ENCODE assay signal across 18 mouse cellular contexts in genomic region chr11:32352946-32353345, GRCm38 (mm10). TPM values are rescaled to one million over a fixed set of nuclear protein-coding genes. Genes with fewer than 3 reads are reported as not detected.
A peak's percentile ranks its signal among the peaks of the same experiment; 100 is the strongest.
DNase-seq lines count a peak whose midpoint lies in the region; ATAC-seq and TF ChIP-seq lines count a peak whose summit lies in the region.
"Had no signal": no experiment of that assay in that cellular context is flagged by ENCODE, and none has a peak within 500 bp of the region (broad histone marks: within the 10 kb centered on the region; RNA-seq: fewer than 3 reads in every experiment).

No protein-coding gene starts in this region.

- H3K36me3 ChIP-seq in heart, embryonic 13.5 days: peaks cover 18% of the 10 kb centered on the region
- peaks cover 13% of the 10 kb centered on the region for H3K36me3 ChIP-seq in stomach, embryonic 16.5 days (ENCODE audit: control insufficient read depth, insufficient read depth, low read length)
- H3K36me3 ChIP-seq in stomach, postnatal 0 days (ENCODE audit: control insufficient read depth, insufficient read depth, low read length): peaks cover 6% of the 10 kb centered on the region; the same call in 1 of the 2 replicates
- peaks cover 14% of the 10 kb centered on the region for H3K36me3 ChIP-seq in kidney, embryonic 14.5 days (ENCODE audit: control insufficient read depth, insufficient read depth, low read length)

- H3K4me3 ChIP-seq in heart, embryonic 13.5 days: no peak overlapping the region
- H3K4me3 ChIP-seq in stomach, embryonic 16.5 days (replicated peaks; ENCODE audit: low read length): no peak overlapping the region
- H3K4me3 ChIP-seq in stomach, postnatal 0 days (ENCODE audit: low read depth, low read length): no peak overlapping the region
- H3K4me3 ChIP-seq in kidney, embryonic 14.5 days (ENCODE audit: low read length): no peak overlapping the region
- H3K4me3 ChIP-seq: embryonic facial prominence, embryonic 12.5 days had no signal

- intact Hi-C loops in left cerebral cortex, postnatal 25 days (cut with DNase I): no loop called here
- intact Hi-C loops in left cerebral cortex, postnatal 10 days (cut with DNase I): no loop called here

- DNase-seq in heart, adult 11 months: no peak
- peak; percentile 48 to 87 for DNase-seq in left cerebral cortex, postnatal 25 days (ENCODE audit: low spot score in 2 of 2)
- no peak for DNase-seq in left cerebral cortex, postnatal 10 days (ENCODE audit: extremely low spot score in 1 of 2, low spot score in 2 of 2)
- DNase-seq in stomach, postnatal 0 days (ENCODE audit: low spot score): no peak
- DNase-seq: cerebellum, adult 9-10 months; heart, postnatal 14 days; kidney, adult 2 months; kidney, postnatal 4 days; lung, postnatal 10 days; thymus, postnatal 25 days had no signal

- H3K4me1 ChIP-seq in heart, embryonic 13.5 days: peaks cover 84% of the 10 kb centered on the region
- peaks cover 20% of the 10 kb centered on the region for H3K4me1 ChIP-seq in stomach, embryonic 16.5 days (ENCODE audit: control insufficient read depth, insufficient read depth, low read length)
- H3K4me1 ChIP-seq in stomach, postnatal 0 days (replicated peaks; ENCODE audit: control insufficient read depth, insufficient read depth): peaks cover 7% of the 10 kb centered on the region
- H3K4me1 ChIP-seq in kidney, embryonic 14.5 days (ENCODE audit: control insufficient read depth, insufficient read depth, low read length): peaks cover 19% of the 10 kb centered on the region; the same call in 1 of the 2 replicates

- H3K9ac ChIP-seq in heart, embryonic 13.5 days: no peak overlapping the region
- no peak overlapping the region for H3K9ac ChIP-seq in stomach, embryonic 16.5 days (ENCODE audit: low read length)
- no peak overlapping the region for H3K9ac ChIP-seq in stomach, postnatal 0 days (ENCODE audit: low read length)
- H3K9ac ChIP-seq in kidney, embryonic 14.5 days (ENCODE audit: low read depth, low read length): no peak overlapping the region
- H3K9ac ChIP-seq: embryonic facial prominence, embryonic 12.5 days had no signal

- 22% methylated on average over 6 of the region's 6 CpGs for WGBS in heart, embryonic 13.5 days
- WGBS in stomach, embryonic 16.5 days: 61% methylated on average over 6 of the region's 6 CpGs
- WGBS in stomach, postnatal 0 days: 55% methylated on average over 6 of the region's 6 CpGs
- WGBS in kidney, embryonic 14.5 days: 76% methylated on average over 6 of the region's 6 CpGs

- peak overlapping the region; percentile 43 for H3K27ac ChIP-seq in heart, embryonic 13.5 days (replicated peaks)
- peak overlapping the region; percentile 20; the same call in 1 of the 2 replicates for H3K27ac ChIP-seq in stomach, embryonic 16.5 days (ENCODE audit: low read length)
- H3K27ac ChIP-seq in stomach, postnatal 0 days (replicated peaks): no peak overlapping the region; the same call in 1 of the 2 replicates
- H3K27ac ChIP-seq in kidney, embryonic 14.5 days (ENCODE audit: low read depth, low read length): no peak overlapping the region
- H3K27ac ChIP-seq: embryonic facial prominence, embryonic 12.5 days; hindbrain, postnatal 0 days had no signal

- H3K27me3 ChIP-seq in heart, embryonic 13.5 days (replicated peaks): no peaks in the 10 kb centered on the region
- H3K27me3 ChIP-seq in stomach, embryonic 16.5 days (ENCODE audit: control insufficient read depth, insufficient read depth, low read length): no peaks in the 10 kb centered on the region
- H3K27me3 ChIP-seq in stomach, postnatal 0 days (ENCODE audit: control insufficient read depth, insufficient read depth, low read length): no peaks in the 10 kb centered on the region
- no peaks in the 10 kb centered on the region for H3K27me3 ChIP-seq in kidney, embryonic 14.5 days (ENCODE audit: control insufficient read depth, insufficient read depth, low read length)
- H3K27me3 ChIP-seq: embryonic facial prominence, embryonic 12.5 days had no signal

- TF ChIP-seq EP300 in stomach, postnatal 0 days (optimal IDR thresholded peaks at IDR 0.05): no peak

- TF ChIP-seq CTCF in stomach, postnatal 0 days (IDR thresholded peaks at IDR 0.05; ENCODE audit: low read depth): no peak

- no peak for ATAC-seq in heart, embryonic 13.5 days (ENCODE audit: extremely low read depth, insufficient number of reproducible peaks, low FRiP score, low TSS enrichment)
- ATAC-seq in stomach, embryonic 16.5 days (ENCODE audit: insufficient read depth, low FRiP score): peak; percentile 31
- ATAC-seq in stomach, postnatal 0 days (ENCODE audit: low FRiP score, low TSS enrichment): no peak
- ATAC-seq in kidney, embryonic 14.5 days (ENCODE audit: low FRiP score, low TSS enrichment): no peak
- ATAC-seq: forebrain, embryonic 16.5 days; hindbrain, postnatal 0 days had no signal

- H3K4me2 ChIP-seq in heart, embryonic 13.5 days: no peak overlapping the region
- H3K4me2 ChIP-seq in stomach, embryonic 16.5 days (ENCODE audit: low read depth, low read length): no peak overlapping the region
- H3K4me2 ChIP-seq in stomach, postnatal 0 days (replicated peaks; ENCODE audit: low read depth): no peak overlapping the region
- H3K4me2 ChIP-seq in kidney, embryonic 14.5 days (replicated peaks; ENCODE audit: low read depth, low read length): no peak overlapping the region
- H3K4me2 ChIP-seq: embryonic facial prominence, embryonic 12.5 days had no signal

- H3K9me3 ChIP-seq in heart, embryonic 13.5 days: no peaks in the 10 kb centered on the region
- H3K9me3 ChIP-seq in stomach, embryonic 16.5 days (replicated peaks; ENCODE audit: control insufficient read depth, low read length): no peaks in the 10 kb centered on the region
- H3K9me3 ChIP-seq in stomach, postnatal 0 days (ENCODE audit: control insufficient read depth, low read length): no peaks in the 10 kb centered on the region
- H3K9me3 ChIP-seq in kidney, embryonic 14.5 days (ENCODE audit: control insufficient read depth, low read length): no peaks in the 10 kb centered on the region
- H3K9me3 ChIP-seq: embryonic facial prominence, embryonic 12.5 days had no signal

RNA-seq across cellular contexts. Expression of gene Sh3pxd2b, which starts 5.3 kb away (rescaled TPM):
- polyA plus RNA-seq in heart, embryonic 13.5 days (2015; fragmentation: Nextera tagmentation; extraction: Ambion mirVana): 11.5 and 12.1 TPM in 2 replicates
- total RNA-seq in left cerebral cortex, postnatal 25 days (2021): 10 to 100 TPM; 12.4 to 15.3 TPM
- 10 to 100 TPM; 28.2 to 31.9 TPM for total RNA-seq in left cerebral cortex, postnatal 10 days (2021)
- polyA plus RNA-seq in stomach, embryonic 16.5 days (2015; fragmentation: Nextera tagmentation; extraction: Ambion mirVana): 21.3 and 21.5 TPM in 2 replicates
- polyA plus RNA-seq in stomach, postnatal 0 days (2015; fragmentation: Nextera tagmentation; extraction: Ambion mirVana): 4.8 and 5.0 TPM in 2 replicates
- 19.1 and 25.2 TPM in 2 replicates for polyA plus RNA-seq in kidney, embryonic 14.5 days (2014; fragmentation: Nextera tagmentation; extraction: Ambion mirVana)

RNA-seq across cellular contexts. Expression of gene Hbq1a, which starts 53.1 kb away (rescaled TPM):
- 4.6 and 8.0 TPM in 2 replicates for polyA plus RNA-seq in heart, embryonic 13.5 days (2015; fragmentation: Nextera tagmentation; extraction: Ambion mirVana)
- total RNA-seq in left cerebral cortex, postnatal 25 days (2021): 1 to 10 TPM in 1 of 2 experiments, not detected in 1; 1.4 TPM
- 1 to 10 TPM; 1.9 to 2.1 TPM for total RNA-seq in left cerebral cortex, postnatal 10 days (2021)
- 0.62 and 1.2 TPM in 2 replicates for polyA plus RNA-seq in stomach, embryonic 16.5 days (2015; fragmentation: Nextera tagmentation; extraction: Ambion mirVana)
- not detected in 2 replicates for polyA plus RNA-seq in stomach, postnatal 0 days (2015; fragmentation: Nextera tagmentation; extraction: Ambion mirVana)
- 0.77 TPM in 1 of 2 replicates, not detected in the other for polyA plus RNA-seq in kidney, embryonic 14.5 days (2014; fragmentation: Nextera tagmentation; extraction: Ambion mirVana)
- total RNA-seq: ES-E14 had no signal
- polyA plus RNA-seq: embryonic facial prominence, embryonic 12.5 days; testis, adult 2 months had no signal

RNA-seq across cellular contexts. Expression of gene Hba-a2, which starts 56.7 kb away (rescaled TPM):
- polyA plus RNA-seq in heart, embryonic 13.5 days (2015; fragmentation: Nextera tagmentation; extraction: Ambion mirVana): 42,363 and 67,294 TPM in 2 replicates
- 100 to 1,000 TPM; 427 to 477 TPM for total RNA-seq in left cerebral cortex, postnatal 25 days (2021)
- total RNA-seq in left cerebral cortex, postnatal 10 days (2021): 100 to 1,000 TPM; 384 to 756 TPM
- 13,147 and 13,964 TPM in 2 replicates for polyA plus RNA-seq in stomach, embryonic 16.5 days (2015; fragmentation: Nextera tagmentation; extraction: Ambion mirVana)
- polyA plus RNA-seq in stomach, postnatal 0 days (2015; fragmentation: Nextera tagmentation; extraction: Ambion mirVana): 728 and 926 TPM in 2 replicates
- 5,998 and 6,905 TPM in 2 replicates for polyA plus RNA-seq in kidney, embryonic 14.5 days (2014; fragmentation: Nextera tagmentation; extraction: Ambion mirVana)

Comparison
In these comparisons a context has a peak if more than half of its experiments do, and no peak if none do; other contexts are left out.
1. H3K27ac ChIP-seq: peak in heart, embryonic 13.5 days (single experiment) and stomach, embryonic 16.5 days (single experiment); none in stomach, postnatal 0 days (single experiment) and kidney, embryonic 14.5 days (single experiment).
2. DNase-seq: peak in left cerebral cortex, postnatal 25 days (2 of 2); none in heart, adult 11 months (single experiment), left cerebral cortex, postnatal 10 days (0 of 2) and stomach, postnatal 0 days (single experiment).